Mouse (Mus musculus) hindbrain, embryonic 11.5 days (tissue): ENCODE measurements around the gene Cdadc1. TPM values are rescaled to one million over a fixed set of nuclear protein-coding genes. Genes with fewer than 3 reads are reported as not detected.

Experiments used
- ATAC-seq: fragments of 200-750 bp; cut with Nextera tagmentation; 2 replicates; pipeline ENCODE4 v1.8.0; 2017; ENCODE audit warnings: mild to moderate bottlenecking, moderate TSS enrichment, moderate library complexity; ENCODE audit not compliant: low FRiP score
- DNase-seq: peaks from one replicate; pipeline ENCODE4 v3.0.0-alpha.2; 2015; ENCODE audit warnings: low spot score
- H3K27ac ChIP-seq: fragments of 300-500 bp; sonication (generic); 2 replicates; pipeline ENCODE4 v1.5.1; 2014; ENCODE audit warnings: mild to moderate bottlenecking, low read depth, low read length
- H3K27me3 ChIP-seq: fragments of 300-500 bp; sonication (generic); 2 replicates; pipeline ENCODE4 v1.6.1; 2014; ENCODE audit warnings: mild to moderate bottlenecking, low read length, moderate library complexity, mixed read lengths; ENCODE audit not compliant: control insufficient read depth, insufficient read depth
- H3K36me3 ChIP-seq: fragments of 300-500 bp; sonication (generic); 2 replicates; pipeline ENCODE4 v1.6.1; 2014; ENCODE audit warnings: mild to moderate bottlenecking, low read length, moderate library complexity, mixed read lengths; ENCODE audit not compliant: control insufficient read depth, insufficient read depth
- H3K4me1 ChIP-seq: fragments of 300-500 bp; sonication (generic); replicated peaks from 2 replicates; pipeline ENCODE4 v1.6.1; 2014; ENCODE audit warnings: low read length, mixed read lengths; ENCODE audit not compliant: control insufficient read depth, insufficient read depth
- H3K4me2 ChIP-seq: fragments of 300-500 bp; sonication (generic); replicated peaks from 2 replicates; pipeline ENCODE4 v1.6.1; 2014; ENCODE audit warnings: mild to moderate bottlenecking, low read depth, low read length
- H3K4me3 ChIP-seq: fragments of 300-500 bp; sonication (generic); 2 replicates; pipeline ENCODE4 v1.5.1; 2014; ENCODE audit warnings: low read depth, low read length
- H3K9ac ChIP-seq: fragments of 300-500 bp; sonication (generic); 2 replicates; pipeline ENCODE4 v1.6.1; 2014; ENCODE audit warnings: low read depth, low read length
- H3K9me3 ChIP-seq: fragments of 300-500 bp; sonication (generic); 2 replicates; pipeline ENCODE4 v1.6.1; 2016; ENCODE audit warnings: low read length; ENCODE audit not compliant: control insufficient read depth
- WGBS: fragments of 180-500 bp; shearing (Covaris S2); extraction: QIAGEN DNeasy Blood & Tissue Kit; methylation state at CpG from one replicate; pipeline ENCODE4 v1.1.7; 2014; 5-methylcytosine and 5-hydroxymethylcytosine counted together
- polyA plus RNA-seq: library from polyadenylated mRNA; unstranded; fragments of >200 nt; fragmentation: Nextera tagmentation; extraction: Ambion mirVana; gene quantifications from 2 replicates; pipeline ENCODE4 v1.2.1, GENCODE M21; 2014

The Cdadc1 gene
- 31.0 and 33.3 TPM in 2 replicates for polyA plus RNA-seq

GRCm38 (mm10) chr14:59597398-59598259 lies at the start of gene Cdadc1:
Gene Cdadc1, minus strand, starts transcription at chr14:59597959.
- H3K4me3 ChIP-seq, result peak within 1 kb of the TSS; percentile 89
- no peaks in the 10 kb centered on the region for H3K36me3 ChIP-seq
- DNase-seq (peak; percentile 98), ATAC-seq (peak; percentile 91)
- no peaks in the 10 kb centered on the region for H3K27me3 ChIP-seq
- H3K9ac ChIP-seq, result peak within 1 kb of the TSS; percentile 76
- H3K27ac ChIP-seq, result peak within 1 kb of the TSS; percentile 51
- WGBS, result under 1% methylated on average over 46 of the region's 48 CpGs
- H3K9me3 ChIP-seq, result no peaks in the 10 kb centered on the region
- peak within 1 kb of the TSS; percentile 96 for H3K4me2 ChIP-seq
- H3K4me1 ChIP-seq, result 0 out of 2 replicates have a peak, but pooled peaks cover 2% of the 10 kb centered on the region

GRCm38 (mm10) chr14:59646826-59647697 lies 49.3 kb upstream of the Cdadc1 start:
- WGBS, result 74% methylated on average over 16 of the region's 16 CpGs
- Histone ChIP-seq H3K4me2 (no peak overlapping the region), H3K9me3 (no peaks in the 10 kb centered on the region), H3K9ac (no peak overlapping the region), H3K4me1 (no peaks in the 10 kb centered on the region; the same call in 1 of the 2 replicates), H3K36me3 (no peaks in the 10 kb centered on the region), H3K27ac (no peak overlapping the region), H3K4me3 (no peak overlapping the region), H3K27me3 (no peaks in the 10 kb centered on the region)
- no peak for ATAC-seq
- peak; percentile 8 for DNase-seq

GRCm38 (mm10) chr14:59644896-59645295 lies 47.1 kb upstream of the Cdadc1 start:
- 68% methylated on average over 3 of the region's 3 CpGs for WGBS
- H3K36me3 ChIP-seq, result no peaks in the 10 kb centered on the region
- no peak overlapping the region for H3K9ac ChIP-seq
- no peak overlapping the region for H3K4me2 ChIP-seq
- H3K27ac ChIP-seq, result no peak overlapping the region
- H3K9me3 ChIP-seq, result no peaks in the 10 kb centered on the region
- H3K27me3 ChIP-seq, result no peaks in the 10 kb centered on the region
- ATAC-seq (no peak), DNase-seq (no peak)
- no peaks in the 10 kb centered on the region; the same call in none of the 2 replicates for H3K4me1 ChIP-seq
- H3K4me3 ChIP-seq, result no peak overlapping the region

- Histone ChIP-seq H3K9me3 (no peaks in the 10 kb centered on the region), H3K4me1 (no peaks in the 10 kb centered on the region; the same call in none of the 2 replicates), H3K27me3 (no peaks in the 10 kb centered on the region), H3K9ac (no peak overlapping the region), H3K4me2 (no peak overlapping the region), H3K27ac (no peak overlapping the region), H3K36me3 (no peaks in the 10 kb centered on the region), H3K4me3 (no peak overlapping the region)
- no peak for ATAC-seq
- 87% methylated on average over 1 of the region's 1 CpGs for WGBS
- DNase-seq, result no peak
Measured at GRCm38 (mm10) chr14:59644166-59644565, 46.4 kb upstream of the Cdadc1 start.

GRCm38 (mm10) chr14:59643582-59643981 lies 45.8 kb upstream of the Cdadc1 start:
- WGBS, result 62% methylated on average over 12 of the region's 12 CpGs
- no peak for DNase-seq
- H3K36me3 ChIP-seq, result no peaks in the 10 kb centered on the region
- H3K9me3 ChIP-seq, result no peaks in the 10 kb centered on the region
- no peaks in the 10 kb centered on the region for H3K27me3 ChIP-seq
- no peak overlapping the region for H3K9ac ChIP-seq
- H3K4me1 ChIP-seq, result no peaks in the 10 kb centered on the region; the same call in none of the 2 replicates
- no peak overlapping the region for H3K27ac ChIP-seq
- H3K4me3 ChIP-seq, result no peak overlapping the region
- ATAC-seq, result no peak
- H3K4me2 ChIP-seq, result no peak overlapping the region

DNA sequence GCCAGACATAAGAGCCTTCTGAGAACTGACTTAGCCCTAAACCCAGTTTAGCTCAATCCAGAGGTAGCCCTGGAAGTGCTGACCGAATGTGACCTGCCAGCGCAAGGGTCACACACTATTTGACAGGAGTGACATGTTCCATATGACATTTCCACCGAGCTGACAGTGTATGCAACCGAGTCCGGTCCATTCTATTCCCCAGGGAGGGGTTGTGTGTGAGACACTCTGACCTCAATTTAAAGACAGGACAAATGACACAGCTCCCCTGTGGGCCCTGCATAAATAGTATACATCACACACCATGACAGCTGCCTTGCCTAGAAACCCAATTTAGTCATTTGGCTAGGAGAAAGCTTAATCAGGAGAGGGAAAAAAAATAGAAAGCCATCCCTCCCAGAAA lies 44.1 kb upstream of the Cdadc1 start:
- Histone ChIP-seq H3K4me3 (no peak overlapping the region), H3K4me1 (no peaks in the 10 kb centered on the region; the same call in 1 of the 2 replicates), H3K9ac (no peak overlapping the region), H3K4me2 (no peak overlapping the region), H3K27me3 (no peaks in the 10 kb centered on the region), H3K27ac (no peak overlapping the region), H3K36me3 (no peaks in the 10 kb centered on the region), H3K9me3 (no peaks in the 10 kb centered on the region)
- WGBS, result 36% methylated on average over 5 of the region's 5 CpGs
- ATAC-seq (peak; percentile 92), DNase-seq (peak; percentile 66)

DNA sequence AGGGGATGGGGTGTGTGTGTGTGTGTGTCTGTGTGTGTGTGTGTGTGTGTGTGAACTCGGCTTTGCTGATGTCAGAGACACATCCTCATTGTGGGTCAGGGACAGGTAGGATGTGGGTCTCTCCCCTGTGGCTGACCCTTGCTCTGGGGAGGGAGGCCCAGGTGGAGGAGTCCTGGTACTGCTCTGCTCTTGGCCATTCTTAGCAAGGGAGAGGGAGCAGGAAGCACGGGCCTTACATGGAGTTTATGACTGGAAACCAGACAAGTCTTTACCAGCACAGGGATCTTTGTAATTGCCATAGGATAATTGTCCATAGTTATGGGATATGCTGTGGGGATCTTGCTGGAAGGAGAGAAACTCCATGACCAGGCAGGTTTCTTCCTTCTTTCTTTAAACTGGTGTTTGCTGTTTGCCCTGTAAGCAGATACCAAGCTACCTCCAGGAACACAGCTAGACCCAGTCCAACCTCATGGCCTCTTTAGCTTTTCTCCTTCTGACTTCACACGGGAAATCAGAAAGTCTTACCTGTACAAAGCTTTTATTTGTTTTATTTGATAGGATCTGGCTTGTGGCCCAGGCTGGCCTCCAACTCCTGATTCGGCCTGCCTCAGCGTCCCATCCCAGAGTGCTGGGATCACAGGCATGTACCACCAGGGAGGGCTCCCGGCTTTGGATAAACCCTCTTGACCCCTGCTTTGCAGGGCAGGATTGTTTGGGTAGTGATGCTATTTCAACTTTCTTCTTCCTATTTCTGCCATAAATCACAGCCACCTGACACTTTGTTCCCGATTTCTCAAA lies 41.3 kb upstream of the Cdadc1 start:
- Histone ChIP-seq H3K36me3 (no peaks in the 10 kb centered on the region), H3K4me1 (no peaks in the 10 kb centered on the region; the same call in 1 of the 2 replicates), H3K27me3 (no peaks in the 10 kb centered on the region), H3K4me3 (no peak overlapping the region), H3K4me2 (no peak overlapping the region), H3K9me3 (no peaks in the 10 kb centered on the region), H3K9ac (no peak overlapping the region), H3K27ac (no peak overlapping the region)
- ATAC-seq (no peak), DNase-seq (no peak)
- 62% methylated on average over 7 of the region's 7 CpGs for WGBS

DNA sequence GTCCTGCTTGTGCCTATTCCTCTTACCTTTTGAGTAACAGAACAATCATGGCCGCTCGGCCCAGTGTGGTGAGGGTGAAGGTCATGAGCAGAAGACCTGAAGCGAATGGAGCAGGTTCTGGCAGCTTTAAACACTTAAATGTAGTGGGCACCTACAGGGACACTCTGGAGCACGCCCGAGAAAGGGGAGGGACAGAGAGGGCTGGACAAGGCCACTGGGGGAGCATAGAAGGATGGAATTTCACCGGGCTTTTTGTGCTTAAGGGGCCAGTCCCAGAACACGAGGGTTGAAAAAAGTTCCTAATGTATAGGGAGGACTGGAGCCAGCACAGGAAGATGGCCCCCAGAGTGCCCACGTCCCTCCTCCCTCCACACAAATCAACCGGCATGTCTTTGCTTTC lies 36.2 kb upstream of the Cdadc1 start:
- Histone ChIP-seq H3K9me3 (no peaks in the 10 kb centered on the region), H3K36me3 (no peaks in the 10 kb centered on the region), H3K27me3 (no peaks in the 10 kb centered on the region), H3K4me2 (no peak overlapping the region), H3K4me1 (no peaks in the 10 kb centered on the region), H3K4me3 (no peak overlapping the region), H3K9ac (no peak overlapping the region), H3K27ac (no peak overlapping the region)
- ATAC-seq, result no peak
- DNase-seq, result no peak
- WGBS, result 75% methylated on average over 9 of the region's 9 CpGs
